Mouse (Mus musculus) hindbrain, postnatal 0 days (tissue): Measurements from ENCODE around the gene Shisal1. TPM values are rescaled to one million over a fixed set of nuclear protein-coding genes. Genes with fewer than 3 reads are reported as not detected.
A peak's percentile ranks its signal among the peaks of the same experiment; 100 is the strongest.

ENCODE experiments used
- ATAC-seq: fragments of 200-750 bp; cut with Nextera tagmentation; 2 replicates; pipeline ENCODE4 v1.8.0; 2017; ENCODE audit warnings: mild to moderate bottlenecking, moderate TSS enrichment, moderate library complexity
- DNase-seq: peaks from one replicate; pipeline ENCODE4 v3.0.0-alpha.2; 2015; ENCODE audit warnings: low spot score
- H3K27ac ChIP-seq: fragments of 300-500 bp; sonication (generic); 2 replicates; pipeline ENCODE4 v1.5.1; 2014; ENCODE audit warnings: mild to moderate bottlenecking
- H3K27me3 ChIP-seq: fragments of 300-500 bp; sonication (generic); 2 replicates; pipeline ENCODE4 v1.6.1; 2014; ENCODE audit warnings: low read length, mixed read lengths; ENCODE audit not compliant: insufficient read depth
- H3K36me3 ChIP-seq: fragments of 300-500 bp; sonication (generic); 2 replicates; pipeline ENCODE4 v1.6.1; 2014; ENCODE audit warnings: low read length, mixed read lengths; ENCODE audit not compliant: insufficient read depth
- H3K4me1 ChIP-seq: fragments of 300-500 bp; sonication (generic); 2 replicates; pipeline ENCODE4 v1.6.1; 2014; ENCODE audit warnings: antibody characterized with exemption, low read length, mixed read lengths; ENCODE audit not compliant: insufficient read depth
- H3K4me2 ChIP-seq: fragments of 300-500 bp; sonication (generic); 2 replicates; pipeline ENCODE4 v1.6.1; 2014; ENCODE audit warnings: low read depth, mild to moderate bottlenecking, low read length, moderate library complexity, mixed read lengths
- H3K4me3 ChIP-seq: fragments of 300-500 bp; sonication (generic); 2 replicates; pipeline ENCODE4 v1.5.1; 2014; ENCODE audit warnings: low read length
- H3K9ac ChIP-seq: fragments of 300-500 bp; sonication (generic); replicated peaks from 2 replicates; pipeline ENCODE4 v1.6.1; 2014; ENCODE audit warnings: mild to moderate bottlenecking, low read length, moderate library complexity, mixed read lengths
- H3K9me3 ChIP-seq: fragments of 300-500 bp; sonication (generic); 2 replicates; pipeline ENCODE4 v1.6.1; 2016; ENCODE audit warnings: low read length, mixed read lengths
- CTCF ChIP-seq: IDR thresholded peaks from 2 replicates; pipeline ENCODE4 v1.5.1; 2016; ENCODE audit warnings: antibody characterized with exemption, control low read depth, low read depth
- WGBS: fragments of 180-500 bp; shearing (Covaris S2); extraction: QIAGEN DNeasy Blood & Tissue Kit; methylation state at CpG from one replicate; pipeline ENCODE4 v1.1.7; 2014; 5-methylcytosine and 5-hydroxymethylcytosine counted together
- polyA plus RNA-seq: library from polyadenylated mRNA; unstranded; fragments of >200 nt; fragmentation: Nextera tagmentation; extraction: Ambion mirVana; gene quantifications from 2 replicates; pipeline ENCODE4 v1.2.1, GENCODE M21; 2015
- total RNA-seq: library from RNA; depleted of rRNA; stranded (reverse); fragments of >200 nt; gene quantifications from 2 replicates; pipeline ENCODE4 v1.2.3, GENCODE M21; 2014; rRNA removed

The Shisal1 gene
- 46.5 and 51.1 TPM in 2 replicates for total RNA-seq
- polyA plus RNA-seq, result 12.6 and 14.6 TPM in 2 replicates

GRCm38 (mm10) chr15:84446997-84447396 lies at the start of gene Shisal1:
TSS of gene Shisal1 (minus strand) at chr15:84447097.
- peak within 1 kb of the TSS; percentile 61 for H3K4me3 ChIP-seq
- ATAC-seq (no peak), DNase-seq (no peak)
- 17% methylated on average over 9 of the region's 9 CpGs for WGBS
- peak within 1 kb of the TSS; percentile 37; the same call in 1 of the 2 replicates for H3K27ac ChIP-seq
- 0 out of 2 replicates have a peak, but pooled peaks cover 5% of the 10 kb centered on the region for H3K27me3 ChIP-seq
- no peaks in the 10 kb centered on the region for H3K36me3 ChIP-seq
- TF ChIP-seq CTCF, result no peak
- H3K9ac ChIP-seq, result peak within 1 kb of the TSS; percentile 67
- peaks cover 19% of the 10 kb centered on the region for H3K4me1 ChIP-seq
- no peaks in the 10 kb centered on the region for H3K9me3 ChIP-seq
- H3K4me2 ChIP-seq, result peak within 1 kb of the TSS; percentile 79

- TF ChIP-seq CTCF, result no peak
- no peak for DNase-seq
- H3K36me3 ChIP-seq, result no peaks in the 10 kb centered on the region
- 0 out of 2 replicates have a peak, but pooled peaks cover 3% of the 10 kb centered on the region for H3K4me1 ChIP-seq
- no peaks in the 10 kb centered on the region for H3K27me3 ChIP-seq
- H3K4me2 ChIP-seq, result no peak overlapping the region
- WGBS, result 48% methylated on average over 7 of the region's 7 CpGs
- H3K9me3 ChIP-seq, result no peaks in the 10 kb centered on the region
- H3K27ac ChIP-seq, result no peak overlapping the region
- ATAC-seq, result no peak
- H3K9ac ChIP-seq, result no peak overlapping the region
- no peak overlapping the region for H3K4me3 ChIP-seq
Observed at GRCm38 (mm10) chr15:84490486-84490885, 43.6 kb upstream of the Shisal1 start.

- H3K4me3 ChIP-seq, result no peak overlapping the region
- ATAC-seq, result 0 out of 2 replicates have a peak, but pooled peaks have one; percentile 20
- no peak overlapping the region; the same call in 1 of the 2 replicates for H3K27ac ChIP-seq
- no peak overlapping the region for H3K4me2 ChIP-seq
- H3K36me3 ChIP-seq, result no peaks in the 10 kb centered on the region
- no peaks in the 10 kb centered on the region for H3K9me3 ChIP-seq
- TF ChIP-seq CTCF, result peak; percentile 4; the same call in 1 of the 2 replicates
- DNase-seq, result peak; percentile 62
- no peak overlapping the region for H3K9ac ChIP-seq
- 18% methylated on average over 4 of the region's 4 CpGs for WGBS
- no peaks in the 10 kb centered on the region for H3K27me3 ChIP-seq
- 0 out of 2 replicates have a peak, but pooled peaks cover 7% of the 10 kb centered on the region for H3K4me1 ChIP-seq
Observed at GRCm38 (mm10) chr15:84484255-84484654, 37.4 kb upstream of the Shisal1 start.

GRCm38 (mm10) chr15:84483622-84484021 lies 36.7 kb upstream of the Shisal1 start:
- Histone ChIP-seq H3K4me3 (no peak overlapping the region), H3K4me1 (0 out of 2 replicates have a peak, but pooled peaks cover 7% of the 10 kb centered on the region), H3K36me3 (no peaks in the 10 kb centered on the region), H3K4me2 (no peak overlapping the region), H3K27me3 (no peaks in the 10 kb centered on the region), H3K9ac (no peak overlapping the region), H3K9me3 (no peaks in the 10 kb centered on the region), H3K27ac (no peak overlapping the region)
- no peak for ATAC-seq
- 63% methylated on average over 5 of the region's 5 CpGs for WGBS
- DNase-seq, result no peak
- no peak for TF ChIP-seq CTCF

GRCm38 (mm10) chr15:84481259-84481877 lies 34.5 kb upstream of the Shisal1 start:
- Histone ChIP-seq H3K27ac (no peak overlapping the region), H3K27me3 (no peaks in the 10 kb centered on the region), H3K4me2 (no peak overlapping the region), H3K36me3 (no peaks in the 10 kb centered on the region), H3K9ac (no peak overlapping the region), H3K4me1 (0 out of 2 replicates have a peak, but pooled peaks cover 4% of the 10 kb centered on the region), H3K9me3 (no peaks in the 10 kb centered on the region), H3K4me3 (no peak overlapping the region)
- TF ChIP-seq CTCF, result no peak
- ATAC-seq (peak; percentile 51; the same call in 1 of the 2 replicates), DNase-seq (peak; percentile 36)
- 35% methylated on average over 13 of the region's 13 CpGs for WGBS

GRCm38 (mm10) chr15:84469391-84469790 lies 22.5 kb upstream of the Shisal1 start:
- H3K9me3 ChIP-seq, result no peaks in the 10 kb centered on the region
- no peak overlapping the region for H3K9ac ChIP-seq
- 29% methylated on average over 8 of the region's 8 CpGs for WGBS
- ATAC-seq (no peak), DNase-seq (peak; percentile 24)
- no peak for TF ChIP-seq CTCF
- H3K36me3 ChIP-seq, result no peaks in the 10 kb centered on the region
- no peak overlapping the region for H3K4me2 ChIP-seq
- H3K4me1 ChIP-seq, result no peaks in the 10 kb centered on the region
- H3K27ac ChIP-seq, result no peak overlapping the region
- H3K4me3 ChIP-seq, result no peak overlapping the region
- H3K27me3 ChIP-seq, result no peaks in the 10 kb centered on the region

GRCm38 (mm10) chr15:84467761-84468160 lies 20.9 kb upstream of the Shisal1 start:
- H3K4me2 ChIP-seq, result no peak overlapping the region
- no peak overlapping the region for H3K27ac ChIP-seq
- DNase-seq, result no peak
- no peak for TF ChIP-seq CTCF
- no peak for ATAC-seq
- 67% methylated on average over 5 of the region's 5 CpGs for WGBS
- no peaks in the 10 kb centered on the region for H3K36me3 ChIP-seq
- no peaks in the 10 kb centered on the region for H3K4me1 ChIP-seq
- no peaks in the 10 kb centered on the region for H3K9me3 ChIP-seq
- no peaks in the 10 kb centered on the region for H3K27me3 ChIP-seq
- H3K9ac ChIP-seq, result no peak overlapping the region
- no peak overlapping the region for H3K4me3 ChIP-seq
